Mouse (Mus musculus) central nervous system, embryonic 14 days (tissue): ENCODE measurements around the gene Vmn1r2. TPM values are rescaled to one million over a fixed set of nuclear protein-coding genes. Genes with fewer than 3 reads are reported as not detected.

Experiments used
- polyA plus RNA-seq: library from polyadenylated mRNA; depleted of rRNA; stranded (reverse); fragments of >200 nt; gene quantifications from 2 replicates; pipeline ENCODE4 v1.2.3, GENCODE M21; 2012; rRNA removed

The Vmn1r2 gene
- not detected in 2 replicates for polyA plus RNA-seq

GRCm38 (mm10) chr4:3167020-3167419 is at the start of gene Vmn1r2:
Vmn1r2 (plus strand) TSS chr4:3167320.

GRCm38 (mm10) chr4:3185258-3185657 is 18.1 kb downstream of the Vmn1r2 start, which contains the start of gene Vmn1r3:
Vmn1r3 (minus strand) TSS chr4:3185358.

Other genes starting within 250 kb of the Vmn1r2 start
- not detected in 2 replicates for gene Vmn1r3, start 18.0 kb downstream of the Vmn1r2 start, polyA plus RNA-seq